Mouse (Mus musculus): ENCODE measurements around the gene Gm5127. TPM values are rescaled to one million over a fixed set of nuclear protein-coding genes. Genes with fewer than 3 reads are reported as not detected.

Gm5127 gene
- total RNA-seq (2021): not detected in 2 replicates
- long read RNA-seq, experiment 1: 0 reads
- long read RNA-seq, experiment 2: 0 reads

DNA sequence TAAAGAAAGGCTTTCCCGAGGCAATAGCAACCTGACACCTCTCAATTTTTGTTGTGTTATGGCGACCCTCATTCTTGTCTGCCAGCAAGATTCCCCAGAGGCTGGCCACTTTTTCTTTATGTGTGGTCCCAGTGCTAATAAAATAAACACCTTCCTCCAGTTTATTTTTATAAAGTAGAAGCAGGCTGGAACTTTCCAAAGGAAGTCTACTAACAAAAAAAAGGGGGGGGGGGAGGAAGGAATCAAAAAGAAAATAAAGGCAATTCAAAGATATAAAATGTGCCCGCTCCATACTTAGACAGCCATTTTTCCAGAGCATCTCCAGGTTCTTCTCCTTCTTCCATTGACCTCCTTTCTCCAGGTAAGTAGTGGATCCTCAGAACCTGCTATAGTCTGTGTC lies at the start of gene Gm5127:
TSS of gene Gm5127 (plus strand) at position 301 of the 400 bp plus-strand sequence.
- no peak for DNase-seq

GRCm38 (mm10) chrX:106536359-106536758 lies 46.6 kb upstream of the Gm5127 start:
- no peak for DNase-seq

DNA sequence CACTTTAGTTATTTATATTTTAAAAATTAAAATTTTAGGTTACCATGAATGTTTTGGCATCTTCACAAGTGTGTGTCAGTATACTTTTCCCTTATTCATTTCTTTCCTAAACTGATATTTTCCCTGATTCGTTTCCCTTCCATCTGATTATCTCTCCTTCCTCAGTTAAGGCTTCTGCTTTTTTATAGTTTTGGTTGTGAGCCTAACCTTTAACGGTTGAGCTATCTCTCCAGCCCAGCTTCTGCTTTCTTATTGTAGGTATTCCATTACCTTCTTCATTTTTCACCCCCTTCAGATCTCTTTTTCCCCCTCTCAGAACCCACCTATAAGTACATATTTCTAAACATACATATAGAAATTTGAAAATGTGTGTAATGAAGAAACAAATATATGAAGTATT lies 27.5 kb upstream of the Gm5127 start:
- no peak for DNase-seq

DNA sequence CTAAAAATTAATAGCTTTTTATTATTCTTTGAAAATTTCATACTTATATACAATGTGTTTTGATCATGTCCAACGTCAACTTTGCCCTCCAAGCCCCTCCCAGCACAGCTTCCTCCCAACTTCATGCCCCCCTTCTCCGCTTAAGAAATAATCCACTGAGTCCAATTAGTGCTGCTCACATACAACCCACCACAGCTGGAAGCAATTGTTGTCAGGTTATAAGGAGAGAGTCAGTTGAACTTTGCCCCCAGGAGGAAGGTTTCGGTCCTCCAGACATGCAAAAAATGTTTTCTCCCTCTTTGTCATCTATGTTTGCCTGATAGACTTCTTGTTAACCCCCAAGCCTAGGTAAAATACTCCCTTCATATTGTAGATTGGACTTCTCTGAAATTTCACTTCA lies 4.0 kb upstream of the Gm5127 start:
- no peak for DNase-seq

DNA sequence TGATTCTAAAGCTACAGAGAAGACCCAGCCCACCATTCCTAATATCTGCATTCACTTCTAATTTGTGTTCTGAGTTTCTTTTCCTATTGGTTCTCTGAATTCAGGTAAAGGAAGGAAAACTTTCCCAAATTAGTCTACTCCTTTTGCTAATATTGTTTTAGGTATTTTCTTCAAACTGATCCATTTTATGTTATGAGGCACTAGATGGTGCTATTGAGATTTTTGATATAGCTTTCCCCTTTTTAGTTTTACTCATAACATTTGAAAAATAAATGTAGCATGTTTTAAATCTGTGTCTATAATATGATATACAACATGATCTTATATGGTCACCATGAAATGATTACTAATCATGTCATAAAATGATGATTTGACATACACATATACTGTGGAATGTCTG lies 2.6 kb upstream of the Gm5127 start:
- DNase-seq: no peak

GRCm38 (mm10) chrX:106582197-106582596 lies 789 bp upstream of the Gm5127 start:
- no peak for DNase-seq

DNA sequence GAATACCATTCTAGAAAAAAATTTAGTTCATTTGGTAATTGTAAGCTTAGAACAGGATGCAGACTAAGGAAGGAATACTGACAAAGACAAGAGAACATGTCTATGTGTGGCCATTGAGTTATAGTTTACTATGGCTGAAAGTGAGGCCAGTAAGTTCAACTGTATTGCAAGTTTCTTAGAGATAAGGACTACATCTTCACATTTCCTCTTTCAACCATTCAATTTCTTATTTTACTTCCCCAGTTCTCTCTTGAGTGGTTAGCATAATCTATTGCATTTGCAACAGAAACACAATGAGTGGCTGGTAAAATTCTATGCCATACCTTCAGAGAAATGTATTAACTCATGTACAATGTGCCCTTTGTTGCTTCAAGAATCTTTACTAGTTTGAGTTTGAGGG lies 10.9 kb downstream of the Gm5127 start:
- no peak for DNase-seq

DNA sequence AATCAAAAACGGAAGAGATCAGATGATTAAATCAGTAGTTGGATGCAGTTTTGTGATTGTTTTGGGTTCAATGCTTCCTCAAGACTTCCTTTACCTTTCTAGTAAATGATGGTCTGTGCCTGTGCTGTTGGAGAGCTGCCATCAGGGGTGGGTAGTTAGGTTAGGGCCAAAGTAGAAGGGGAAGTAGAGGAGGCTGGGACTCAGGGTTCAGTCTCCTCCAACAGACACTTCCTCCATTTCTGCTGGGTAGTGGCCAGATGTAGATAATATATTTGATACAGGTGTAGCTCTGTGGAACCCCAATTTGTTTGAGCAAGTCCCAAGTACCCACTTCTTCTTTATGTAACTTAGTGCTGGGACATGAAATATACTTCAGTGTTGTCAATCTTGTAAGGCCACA lies 12.9 kb downstream of the Gm5127 start:
- DNase-seq: no peak

DNA sequence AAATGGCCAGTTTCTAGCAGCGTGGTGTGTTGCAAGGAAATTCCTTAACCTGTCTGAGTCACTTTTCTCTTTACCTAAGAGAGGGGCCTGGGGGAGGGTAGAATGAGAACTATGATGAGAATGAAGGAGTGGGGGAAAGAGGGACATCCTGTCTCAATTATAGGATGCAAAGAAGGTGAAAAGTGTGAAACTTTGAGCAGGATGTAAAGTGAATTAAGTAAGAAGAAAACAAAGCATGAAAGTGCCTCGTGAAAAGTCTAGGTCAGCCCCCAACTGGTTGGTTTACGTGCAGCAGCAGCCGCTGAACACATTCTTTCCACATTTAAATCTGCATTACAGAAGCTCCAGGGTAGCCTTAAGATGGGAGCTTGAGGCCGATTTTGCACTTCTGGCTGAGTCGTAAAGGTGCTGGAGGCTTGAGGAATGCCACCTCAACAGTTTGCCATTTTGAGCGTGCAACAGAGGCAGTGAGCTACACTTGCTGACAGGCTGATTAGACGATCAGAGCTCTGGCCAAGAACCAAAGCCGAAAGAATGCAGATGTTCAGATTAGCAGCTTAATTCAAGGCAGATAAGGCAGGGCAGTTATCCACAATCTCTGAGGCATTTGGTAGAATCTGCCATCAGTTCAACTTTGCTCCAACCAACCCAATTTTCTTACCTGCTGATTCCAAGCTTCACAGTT lies 19.7 kb downstream of the Gm5127 start:
- no peak for DNase-seq

- DNase-seq: no peak
Observed at GRCm38 (mm10) chrX:106603386-106603785, 20.4 kb downstream of the Gm5127 start, which contains the start of gene Cysltr1. Cysltr1 (minus strand) TSS chrX:106603679.

DNA sequence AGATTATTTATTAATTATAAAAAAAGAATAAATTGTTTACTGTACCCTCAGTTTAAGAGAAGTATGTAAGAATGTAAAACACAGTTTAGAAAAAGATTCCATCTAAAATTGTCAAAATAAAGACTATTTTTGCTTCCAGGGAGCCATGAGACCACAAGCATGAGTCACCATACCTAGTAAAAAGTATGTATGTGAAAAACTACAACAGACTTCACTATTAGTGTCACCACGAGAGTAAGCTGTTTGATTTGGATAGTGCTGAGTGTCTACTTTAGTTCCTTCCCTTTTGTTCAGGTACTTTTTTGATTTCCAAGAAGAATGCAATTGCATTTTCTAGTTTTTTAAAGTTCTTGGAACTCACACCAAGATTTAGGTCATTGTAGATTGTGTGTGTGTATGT lies 39.5 kb downstream of the Gm5127 start:
- DNase-seq: no peak

DNA sequence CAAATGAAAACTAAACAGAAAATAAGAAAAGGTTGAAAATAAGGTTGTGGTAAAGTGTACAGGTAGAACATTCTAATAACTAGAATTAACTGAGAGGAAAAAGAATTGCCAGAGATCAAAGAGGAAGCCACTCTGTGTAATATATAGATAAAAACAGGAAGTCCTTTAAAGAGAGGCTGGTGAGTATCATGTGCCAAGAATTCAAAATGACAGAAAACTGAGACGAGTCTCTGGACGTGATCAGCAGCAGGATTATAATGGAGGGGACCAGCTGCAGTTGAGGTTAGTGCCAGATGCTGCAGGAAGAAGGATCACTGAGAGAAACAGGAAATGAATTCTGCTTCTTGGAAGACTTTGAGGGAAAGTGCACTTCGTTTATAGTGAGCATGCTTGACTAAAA lies 40.7 kb downstream of the Gm5127 start:
- DNase-seq: no peak

DNA sequence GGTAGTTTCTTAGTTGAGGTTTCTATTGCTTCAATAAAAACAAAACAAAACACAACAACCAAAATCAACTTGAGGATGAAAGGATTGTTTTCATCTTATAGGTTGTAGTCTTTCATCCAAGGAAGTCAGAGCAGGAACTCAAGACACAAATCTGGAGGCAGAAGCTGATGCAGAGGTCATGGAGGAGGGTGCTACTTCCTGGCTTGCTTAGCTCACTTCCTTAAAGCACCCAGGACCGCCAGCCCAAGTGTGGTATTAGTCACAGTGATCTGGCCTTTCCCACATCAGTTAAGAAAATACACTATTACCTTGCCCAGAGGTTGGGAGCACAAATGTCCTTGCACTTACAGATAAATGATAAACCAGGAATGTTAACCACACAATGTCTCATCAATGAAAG lies 45.5 kb downstream of the Gm5127 start:
- no peak for DNase-seq

- DNase-seq: no peak
Observed at GRCm38 (mm10) chrX:106633543-106633942, 50.6 kb downstream of the Gm5127 start.

DNA sequence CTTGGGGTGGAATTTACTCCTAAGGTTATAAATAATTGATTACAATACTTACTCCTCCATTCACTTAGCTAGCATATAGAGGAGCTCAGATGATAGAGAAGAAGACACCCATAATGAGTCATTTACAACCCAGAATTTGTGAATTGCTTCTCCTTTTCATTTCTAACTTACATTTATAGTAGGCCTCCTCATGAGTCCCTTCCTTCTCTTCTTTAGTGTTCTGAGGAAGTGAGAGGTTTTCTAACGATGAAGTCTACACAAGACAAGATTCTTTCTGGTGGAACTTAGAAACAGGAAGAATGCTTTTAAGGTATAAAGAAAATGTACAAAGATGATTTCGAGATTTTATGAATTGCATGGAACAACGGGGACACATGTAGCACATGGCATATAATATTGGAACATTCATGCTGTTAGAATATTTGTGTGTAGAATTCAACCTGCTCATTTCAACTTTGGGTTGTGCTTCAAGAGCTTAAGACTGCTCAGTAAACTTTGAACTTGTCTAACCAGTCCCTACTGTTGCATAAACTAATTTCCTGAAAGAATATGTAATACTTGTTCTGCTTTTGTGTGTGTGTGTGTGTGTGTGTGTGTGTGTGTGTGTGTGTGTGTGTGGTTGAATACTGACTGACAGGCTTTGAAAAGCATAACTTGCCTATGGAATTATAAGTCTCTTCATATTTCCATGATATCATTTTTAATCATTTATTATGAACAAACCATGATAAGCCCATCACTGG lies 52.0 kb downstream of the Gm5127 start:
- no peak for DNase-seq

DNA sequence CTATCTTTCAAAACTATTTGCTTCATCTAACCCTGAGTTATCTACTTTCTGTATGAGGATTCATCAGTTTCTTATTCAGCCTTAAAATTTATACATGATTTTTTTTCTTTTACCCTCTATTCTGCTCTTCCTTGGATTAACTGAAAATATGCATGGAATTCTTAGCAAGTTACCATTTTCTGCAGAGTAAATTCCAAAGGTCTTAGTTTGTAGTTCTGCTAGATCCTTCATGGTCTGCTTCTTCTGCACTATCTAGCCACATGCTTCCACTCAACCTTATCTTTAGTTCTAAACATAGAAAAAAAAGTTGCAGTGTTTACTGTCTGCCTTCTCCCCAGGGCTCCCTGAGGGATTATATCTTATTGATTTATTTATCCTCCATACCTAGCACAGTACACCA lies 79.1 kb downstream of the Gm5127 start:
- no peak for DNase-seq

DNA sequence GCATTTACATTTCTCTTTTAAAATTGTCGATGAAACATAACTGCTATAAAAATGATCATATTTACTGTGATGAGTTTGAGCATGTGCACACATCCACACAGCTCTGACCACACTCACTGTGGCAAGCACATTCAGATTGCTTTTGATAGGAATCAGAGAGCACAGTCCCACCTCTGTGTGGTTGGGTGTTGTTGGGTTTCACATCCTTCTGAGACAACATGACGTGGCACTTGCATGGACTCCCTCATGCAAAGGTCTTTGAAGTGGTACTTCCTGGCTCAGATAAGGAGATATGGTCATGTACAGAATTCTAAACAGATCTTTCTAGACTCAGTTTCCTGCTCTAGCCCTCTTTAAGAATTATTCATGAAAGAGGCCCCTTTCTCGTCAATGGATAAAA lies 121.6 kb downstream of the Gm5127 start:
- DNase-seq: no peak

DNA sequence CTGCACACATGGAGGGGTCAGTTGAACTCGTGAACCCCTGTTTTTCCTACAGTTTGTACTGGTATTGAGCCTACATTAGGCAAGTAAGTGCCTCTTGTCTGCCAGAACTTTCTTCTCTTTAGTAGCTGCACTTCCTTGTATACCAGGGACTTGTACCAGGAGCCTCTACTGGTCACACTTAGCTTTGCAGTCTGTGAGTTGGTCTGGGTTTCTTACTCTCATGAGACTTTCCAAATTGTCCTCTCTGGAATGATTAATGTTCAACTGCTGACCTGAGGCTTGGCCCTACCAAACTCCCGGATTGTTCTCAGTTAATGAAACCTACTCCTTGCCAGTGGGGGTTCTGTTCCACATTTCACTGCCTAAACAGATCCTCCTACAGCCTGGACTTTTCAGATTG lies 134.2 kb downstream of the Gm5127 start:
- no peak for DNase-seq

DNA sequence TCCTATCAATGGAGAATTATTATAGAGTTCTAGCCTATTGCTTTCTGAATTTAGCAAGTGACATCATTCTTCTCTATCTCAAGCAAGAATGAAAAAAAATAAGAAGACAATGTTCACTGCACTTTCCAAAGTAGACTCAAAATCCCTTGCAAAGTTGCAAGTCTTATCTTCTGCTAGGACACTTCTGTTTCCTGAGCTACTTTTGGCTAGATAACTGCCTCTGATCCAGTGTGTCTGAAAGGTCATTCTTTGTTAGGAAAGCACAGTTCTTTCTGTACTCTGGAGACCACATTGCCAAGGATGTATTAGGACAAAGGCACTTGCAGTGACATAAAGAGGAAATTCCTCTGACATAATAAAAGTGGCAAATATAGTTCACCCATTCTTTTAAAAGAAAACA lies 159.3 kb downstream of the Gm5127 start:
- DNase-seq: no peak

DNA sequence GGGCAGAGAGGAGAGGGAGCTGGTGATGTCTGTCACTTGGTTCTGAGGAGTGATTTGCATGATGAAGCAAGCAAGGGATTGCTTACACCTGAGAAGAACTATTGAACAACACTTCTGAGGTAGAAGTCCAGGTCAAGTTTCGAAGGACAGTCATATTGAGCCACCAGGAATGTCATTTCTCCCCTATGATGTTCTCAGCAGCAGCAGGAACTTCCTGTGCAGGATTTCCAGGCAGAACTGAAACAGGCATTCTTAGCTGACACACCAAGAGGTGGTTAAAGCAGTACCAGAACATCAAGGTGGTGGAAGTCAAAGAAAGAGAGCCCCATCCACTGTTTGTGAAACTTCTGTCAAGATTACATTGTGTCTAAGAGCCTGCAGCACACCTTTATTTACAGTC lies 172.3 kb downstream of the Gm5127 start:
- no peak for DNase-seq
